Mouse (Mus musculus) stomach, adult 2 months (tissue): ENCODE results near the gene Adamts17. TPM values are rescaled to one million over a fixed set of nuclear protein-coding genes. Genes with fewer than 3 reads are reported as not detected.

Experiments
- polyA plus RNA-seq: library from polyadenylated mRNA; depleted of rRNA; stranded (reverse); fragments of >200 nt; gene quantifications from 2 replicates; pipeline ENCODE4 v1.2.3, GENCODE M21; 2012; rRNA removed

Adamts17 gene
- 0.74 and 0.87 TPM in 2 replicates for polyA plus RNA-seq

GRCm38 (mm10) chr7:66839463-66840007 lies at the start of gene Adamts17:
Adamts17 (plus strand) TSS chr7:66839735.

Other genes with a start within 250 kb of the Adamts17 start
- 0.56 and 1.4 TPM in 2 replicates for gene Asb7, start 150.1 kb upstream of the Adamts17 start, polyA plus RNA-seq
- 1.5 and 3.0 TPM in 2 replicates for gene Lins1, start 149.8 kb upstream of the Adamts17 start, polyA plus RNA-seq
- 3.5 and 4.4 TPM in 2 replicates for gene Cers3, start 96.2 kb upstream of the Adamts17 start, polyA plus RNA-seq